8 mouse cellular contexts compared by ENCODE assay signal in the genomic region with DNA sequence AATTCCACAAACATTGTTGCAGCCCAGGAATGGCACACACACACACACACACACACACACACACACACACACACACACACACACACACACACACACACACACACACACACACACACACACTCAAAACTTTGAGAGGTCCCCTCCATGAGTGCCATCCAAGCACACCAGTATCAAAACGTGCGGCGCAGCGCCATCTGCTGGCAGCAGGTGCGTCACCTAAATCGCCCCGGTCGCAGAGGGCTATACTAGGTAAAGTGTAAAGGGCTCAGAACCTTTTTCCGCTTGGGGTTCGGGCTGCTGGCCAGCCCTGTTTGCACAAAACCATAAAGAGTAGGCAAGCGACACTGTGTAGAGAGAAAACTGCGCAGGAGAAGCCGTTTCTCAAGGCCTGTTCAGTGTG.
DNase-seq lines count a peak whose midpoint lies in the region; ATAC-seq and TF ChIP-seq lines count a peak whose summit lies in the region.

No protein-coding gene starts in this region.

- DNase-seq in midbrain, embryonic 10.5 days (ENCODE audit: low spot score) = peak; percentile 86
- peak; percentile 87 for DNase-seq in embryonic facial prominence, embryonic 10.5 days (ENCODE audit: low spot score)
- peak; percentile 81 for DNase-seq in heart, embryonic 10.5 days (ENCODE audit: low spot score)
- DNase-seq in kidney, postnatal 0 days (ENCODE audit: low spot score) = peak; percentile 89
- peak; percentile 76 for DNase-seq in limb, embryonic 14.5 days (ENCODE audit: low spot score)
- DNase-seq in thymus, postnatal 14 days = peak; percentile 37

- H3K36me3 ChIP-seq in midbrain, embryonic 10.5 days = no peaks in the 10 kb centered on the region
- H3K36me3 ChIP-seq in midbrain, embryonic 16.5 days (ENCODE audit: control insufficient read depth, insufficient read depth, low read length) = no peaks in the 10 kb centered on the region
- H3K36me3 ChIP-seq in embryonic facial prominence, embryonic 10.5 days (replicated peaks) = no peaks in the 10 kb centered on the region
- no peaks in the 10 kb centered on the region for H3K36me3 ChIP-seq in heart, embryonic 10.5 days
- H3K36me3 ChIP-seq in kidney, postnatal 0 days (ENCODE audit: insufficient read depth, low read length) = no peaks in the 10 kb centered on the region
- H3K36me3 ChIP-seq in limb, embryonic 14.5 days (ENCODE audit: control insufficient read depth, insufficient read depth, low read length) = no peaks in the 10 kb centered on the region
- no peaks in the 10 kb centered on the region for H3K36me3 ChIP-seq in neural tube, embryonic 12.5 days

- peak overlapping the region; percentile 7; the same call in 1 of the 2 replicates for H3K27ac ChIP-seq in midbrain, embryonic 10.5 days (replicated peaks)
- no peak overlapping the region for H3K27ac ChIP-seq in midbrain, embryonic 16.5 days (ENCODE audit: low read length)
- no peak overlapping the region for H3K27ac ChIP-seq in embryonic facial prominence, embryonic 10.5 days (replicated peaks)
- no peak overlapping the region for H3K27ac ChIP-seq in heart, embryonic 10.5 days
- peak overlapping the region; percentile 2; the same call in 1 of the 2 replicates for H3K27ac ChIP-seq in kidney, postnatal 0 days
- H3K27ac ChIP-seq in limb, embryonic 14.5 days (replicated peaks; ENCODE audit: low read depth, low read length) = no peak overlapping the region
- no peak overlapping the region for H3K27ac ChIP-seq in neural tube, embryonic 12.5 days

- TF ChIP-seq POLR2A in limb, embryonic 14.5 days (IDR thresholded peaks at IDR 0.05; ENCODE audit: borderline replicate concordance, extremely low read depth, insufficient read depth, insufficient read length) = no peak

- 0 out of 2 replicates have a peak overlapping the region, but pooled peaks have one; percentile 8 for H3K4me3 ChIP-seq in midbrain, embryonic 10.5 days
- no peak overlapping the region for H3K4me3 ChIP-seq in midbrain, embryonic 16.5 days (ENCODE audit: low read depth, low read length)
- H3K4me3 ChIP-seq in embryonic facial prominence, embryonic 10.5 days = no peak overlapping the region
- H3K4me3 ChIP-seq in heart, embryonic 10.5 days = no peak overlapping the region
- H3K4me3 ChIP-seq in kidney, postnatal 0 days (replicated peaks; ENCODE audit: low read depth, low read length) = no peak overlapping the region
- H3K4me3 ChIP-seq in limb, embryonic 14.5 days (replicated peaks; ENCODE audit: low read length) = no peak overlapping the region
- peak overlapping the region; percentile 11; the same call in 1 of the 2 replicates for H3K4me3 ChIP-seq in neural tube, embryonic 12.5 days

- WGBS in midbrain, embryonic 10.5 days = 2% methylated on average over 13 of the region's 13 CpGs
- WGBS in midbrain, embryonic 16.5 days = 3% methylated on average over 13 of the region's 13 CpGs
- WGBS in embryonic facial prominence, embryonic 10.5 days = 1% methylated on average over 13 of the region's 13 CpGs
- 2% methylated on average over 13 of the region's 13 CpGs for WGBS in heart, embryonic 10.5 days
- WGBS in kidney, postnatal 0 days = 2% methylated on average over 13 of the region's 13 CpGs
- 3% methylated on average over 13 of the region's 13 CpGs for WGBS in limb, embryonic 14.5 days
- WGBS in neural tube, embryonic 12.5 days = under 1% methylated on average over 13 of the region's 13 CpGs

- H3K9me3 ChIP-seq in midbrain, embryonic 10.5 days (replicated peaks) = no peaks in the 10 kb centered on the region
- no peaks in the 10 kb centered on the region for H3K9me3 ChIP-seq in midbrain, embryonic 16.5 days (replicated peaks; ENCODE audit: control insufficient read depth, low read length, poor library complexity, severe bottlenecking)
- H3K9me3 ChIP-seq in embryonic facial prominence, embryonic 10.5 days = no peaks in the 10 kb centered on the region
- no peaks in the 10 kb centered on the region for H3K9me3 ChIP-seq in heart, embryonic 10.5 days
- no peaks in the 10 kb centered on the region for H3K9me3 ChIP-seq in kidney, postnatal 0 days (replicated peaks; ENCODE audit: low read length)
- H3K9me3 ChIP-seq in limb, embryonic 14.5 days (ENCODE audit: control insufficient read depth, low read length) = no peaks in the 10 kb centered on the region
- H3K9me3 ChIP-seq in neural tube, embryonic 12.5 days = no peaks in the 10 kb centered on the region

- TF ChIP-seq CTCF in kidney, postnatal 0 days (IDR thresholded peaks at IDR 0.05; ENCODE audit: low read depth) = peak; percentile 85

- no peak overlapping the region for H3K9ac ChIP-seq in midbrain, embryonic 16.5 days (ENCODE audit: low read depth, low read length)
- H3K9ac ChIP-seq in kidney, postnatal 0 days (ENCODE audit: low read depth, low read length) = no peak overlapping the region
- H3K9ac ChIP-seq in limb, embryonic 14.5 days (ENCODE audit: low read depth, low read length, severe bottlenecking) = no peak overlapping the region
- H3K9ac ChIP-seq in neural tube, embryonic 12.5 days = no peak overlapping the region

- ATAC-seq in midbrain, embryonic 16.5 days = no peak
- peak; percentile 83 for ATAC-seq in kidney, postnatal 0 days (replicated peaks; ENCODE audit: low FRiP score, low read depth)
- peak; percentile 82; the same call in 1 of the 2 replicates for ATAC-seq in limb, embryonic 14.5 days (ENCODE audit: low FRiP score, low read depth)
- peak; percentile 69; the same call in 1 of the 2 replicates for ATAC-seq in neural tube, embryonic 12.5 days (ENCODE audit: low FRiP score, low read depth)

- no peak overlapping the region for H3K4me2 ChIP-seq in midbrain, embryonic 16.5 days (ENCODE audit: low read length)
- H3K4me2 ChIP-seq in kidney, postnatal 0 days (ENCODE audit: low read length) = no peak overlapping the region
- H3K4me2 ChIP-seq in limb, embryonic 14.5 days (replicated peaks; ENCODE audit: low read depth, low read length, severe bottlenecking) = no peak overlapping the region
- peak overlapping the region; percentile 36; the same call in 1 of the 2 replicates for H3K4me2 ChIP-seq in neural tube, embryonic 12.5 days (replicated peaks)

- peaks cover 53% of the 10 kb centered on the region for H3K4me1 ChIP-seq in midbrain, embryonic 10.5 days
- peaks cover 7% of the 10 kb centered on the region for H3K4me1 ChIP-seq in midbrain, embryonic 16.5 days (ENCODE audit: control insufficient read depth, insufficient read depth, low read length)
- H3K4me1 ChIP-seq in embryonic facial prominence, embryonic 10.5 days = peaks cover 30% of the 10 kb centered on the region
- H3K4me1 ChIP-seq in heart, embryonic 10.5 days = peaks cover 5% of the 10 kb centered on the region; the same call in 1 of the 2 replicates
- H3K4me1 ChIP-seq in kidney, postnatal 0 days (replicated peaks; ENCODE audit: insufficient read depth, low read length) = no peaks in the 10 kb centered on the region
- no peaks in the 10 kb centered on the region for H3K4me1 ChIP-seq in limb, embryonic 14.5 days (ENCODE audit: control insufficient read depth, insufficient read depth, low read length)
- H3K4me1 ChIP-seq in neural tube, embryonic 12.5 days = peaks cover 21% of the 10 kb centered on the region

- peaks cover 43% of the 10 kb centered on the region for H3K27me3 ChIP-seq in midbrain, embryonic 10.5 days (ENCODE audit: low read depth, poor library complexity, severe bottlenecking)
- peaks cover 10% of the 10 kb centered on the region for H3K27me3 ChIP-seq in midbrain, embryonic 16.5 days (ENCODE audit: control insufficient read depth, insufficient read depth, low read depth, low read length)
- H3K27me3 ChIP-seq in embryonic facial prominence, embryonic 10.5 days (replicated peaks; ENCODE audit: low read depth, poor library complexity, severe bottlenecking) = peaks cover 38% of the 10 kb centered on the region
- peaks cover 42% of the 10 kb centered on the region for H3K27me3 ChIP-seq in heart, embryonic 10.5 days (ENCODE audit: insufficient read depth, poor library complexity, severe bottlenecking)
- H3K27me3 ChIP-seq in kidney, postnatal 0 days (ENCODE audit: insufficient read depth, low read length) = no peaks in the 10 kb centered on the region
- H3K27me3 ChIP-seq in limb, embryonic 14.5 days (ENCODE audit: control insufficient read depth, insufficient read depth, low read length) = peaks cover 21% of the 10 kb centered on the region
- H3K27me3 ChIP-seq in neural tube, embryonic 12.5 days (replicated peaks) = no peaks in the 10 kb centered on the region

Comparison
In these comparisons a context has a peak if more than half of its experiments do, and no peak if none do; other contexts are left out.
1. H3K27ac ChIP-seq: peak in midbrain, embryonic 10.5 days (single experiment) and kidney, postnatal 0 days (single experiment); none in midbrain, embryonic 16.5 days (single experiment), embryonic facial prominence, embryonic 10.5 days (single experiment), heart, embryonic 10.5 days (single experiment), limb, embryonic 14.5 days (single experiment) and neural tube, embryonic 12.5 days (single experiment).
2. H3K4me3 ChIP-seq: peak in midbrain, embryonic 10.5 days (single experiment) and neural tube, embryonic 12.5 days (single experiment); none in midbrain, embryonic 16.5 days (single experiment), embryonic facial prominence, embryonic 10.5 days (single experiment), heart, embryonic 10.5 days (single experiment), kidney, postnatal 0 days (single experiment) and limb, embryonic 14.5 days (single experiment).
3. DNase-seq: peak in every context shown above with its lines; median percentile 89 in kidney, postnatal 0 days; 87 in embryonic facial prominence, embryonic 10.5 days; 86 in midbrain, embryonic 10.5 days; 81 in heart, embryonic 10.5 days; 76 in limb, embryonic 14.5 days; 37 in thymus, postnatal 14 days.